Mouse (Mus musculus) heart, embryonic 13.5 days (tissue): ENCODE measurements around the gene Egr2. TPM values are rescaled to one million over a fixed set of nuclear protein-coding genes. Genes with fewer than 3 reads are reported as not detected.

Experiments
- ATAC-seq: fragments of 200-750 bp; cut with Nextera tagmentation; 2 replicates; pipeline ENCODE4 v1.8.0; 2017; ENCODE audit warnings: moderate TSS enrichment; ENCODE audit not compliant: insufficient number of reproducible peaks, low FRiP score, low TSS enrichment; ENCODE audit errors: extremely low read depth
- H3K27ac ChIP-seq: fragments of 300-500 bp; sonication (generic); replicated peaks from 2 replicates; pipeline ENCODE4 v1.5.1; 2015; ENCODE audit warnings: moderate library complexity, mild to moderate bottlenecking, inconsistent platforms
- H3K27me3 ChIP-seq: fragments of 300-500 bp; sonication (generic); replicated peaks from 2 replicates; pipeline ENCODE4 v1.6.1; 2015; ENCODE audit warnings: mild to moderate bottlenecking, inconsistent platforms
- H3K36me3 ChIP-seq: fragments of 300-500 bp; sonication (generic); 2 replicates; pipeline ENCODE4 v1.6.1; 2015; ENCODE audit warnings: mild to moderate bottlenecking, inconsistent platforms
- H3K4me1 ChIP-seq: fragments of 300-500 bp; sonication (generic); 2 replicates; pipeline ENCODE4 v1.6.1; 2015; ENCODE audit warnings: inconsistent platforms
- H3K4me2 ChIP-seq: fragments of 300-500 bp; sonication (generic); 2 replicates; pipeline ENCODE4 v1.6.1; 2015; ENCODE audit warnings: inconsistent platforms, mild to moderate bottlenecking, moderate library complexity
- H3K4me3 ChIP-seq: fragments of 300-500 bp; sonication (generic); 2 replicates; pipeline ENCODE4 v1.5.1; 2015; ENCODE audit warnings: moderate library complexity, mild to moderate bottlenecking, inconsistent platforms
- H3K9ac ChIP-seq: fragments of 300-500 bp; sonication (generic); 2 replicates; pipeline ENCODE4 v1.6.1; 2015; ENCODE audit warnings: inconsistent platforms, mild to moderate bottlenecking, moderate library complexity
- H3K9me3 ChIP-seq: fragments of 300-500 bp; sonication (generic); 2 replicates; pipeline ENCODE4 v1.6.1; 2016; ENCODE audit warnings: inconsistent platforms
- WGBS: fragments of 180-500 bp; shearing (Covaris S2); methylation state at CpG from one replicate; pipeline ENCODE4 v1.1.7; 2015; ENCODE audit warnings: mixed read lengths; 5-methylcytosine and 5-hydroxymethylcytosine counted together
- polyA plus RNA-seq: library from polyadenylated mRNA; unstranded; fragments of >200 nt; fragmentation: Nextera tagmentation; extraction: Ambion mirVana; gene quantifications from 2 replicates; pipeline ENCODE4 v1.2.1, GENCODE M21; 2015

The Egr2 gene
- polyA plus RNA-seq, 1 experiment from 2014 or later = 1.4 TPM

- Histone ChIP-seq H3K9ac (no peak overlapping the region), H3K9me3 (no peaks in the 10 kb centered on the region), H3K4me3 (no peak overlapping the region), H3K27ac (no peak overlapping the region), H3K4me1 (peaks cover 4% of the 10 kb centered on the region), H3K27me3 (peaks cover 15% of the 10 kb centered on the region), H3K4me2 (no peak overlapping the region), H3K36me3 (no peaks in the 10 kb centered on the region)
- 62% methylated on average over 8 of the region's 8 CpGs for WGBS
- no peak for ATAC-seq
These were observed 30.8 kb downstream of the Egr2 start for GRCm38 (mm10) chr10:67566104-67566503.

GRCm38 (mm10) chr10:67569539-67569938, 34.3 kb downstream of the Egr2 start:
- Histone ChIP-seq H3K9me3 (no peaks in the 10 kb centered on the region), H3K4me1 (peaks cover 15% of the 10 kb centered on the region), H3K27me3 (peaks cover 4% of the 10 kb centered on the region; the same call in 1 of the 2 replicates), H3K4me3 (no peak overlapping the region), H3K9ac (no peak overlapping the region), H3K4me2 (no peak overlapping the region), H3K36me3 (no peaks in the 10 kb centered on the region), H3K27ac (no peak overlapping the region)
- 48% methylated on average over 7 of the region's 7 CpGs for WGBS
- ATAC-seq = no peak

GRCm38 (mm10) chr10:67571443-67571842, 36.2 kb downstream of the Egr2 start:
- WGBS = 41% methylated on average over 14 of the region's 14 CpGs
- no peak overlapping the region for H3K9ac ChIP-seq
- ATAC-seq = no peak
- H3K9me3 ChIP-seq = no peaks in the 10 kb centered on the region
- H3K4me1 ChIP-seq = peaks cover 15% of the 10 kb centered on the region
- no peak overlapping the region for H3K27ac ChIP-seq
- no peak overlapping the region for H3K4me3 ChIP-seq
- H3K4me2 ChIP-seq = no peak overlapping the region; the same call in 1 of the 2 replicates
- H3K27me3 ChIP-seq = no peaks in the 10 kb centered on the region
- no peaks in the 10 kb centered on the region for H3K36me3 ChIP-seq

- Histone ChIP-seq H3K27me3 (no peaks in the 10 kb centered on the region), H3K27ac (0 out of 2 replicates have a peak overlapping the region, but pooled peaks have one; percentile 21), H3K9ac (no peak overlapping the region), H3K4me1 (peaks cover 24% of the 10 kb centered on the region), H3K36me3 (no peaks in the 10 kb centered on the region), H3K4me2 (peak overlapping the region; percentile 18; the same call in 1 of the 2 replicates), H3K9me3 (no peaks in the 10 kb centered on the region), H3K4me3 (no peak overlapping the region)
- WGBS = 35% methylated on average over 8 of the region's 8 CpGs
- ATAC-seq = no peak
These were observed 38.0 kb downstream of the Egr2 start for GRCm38 (mm10) chr10:67573310-67573709.

DNA sequence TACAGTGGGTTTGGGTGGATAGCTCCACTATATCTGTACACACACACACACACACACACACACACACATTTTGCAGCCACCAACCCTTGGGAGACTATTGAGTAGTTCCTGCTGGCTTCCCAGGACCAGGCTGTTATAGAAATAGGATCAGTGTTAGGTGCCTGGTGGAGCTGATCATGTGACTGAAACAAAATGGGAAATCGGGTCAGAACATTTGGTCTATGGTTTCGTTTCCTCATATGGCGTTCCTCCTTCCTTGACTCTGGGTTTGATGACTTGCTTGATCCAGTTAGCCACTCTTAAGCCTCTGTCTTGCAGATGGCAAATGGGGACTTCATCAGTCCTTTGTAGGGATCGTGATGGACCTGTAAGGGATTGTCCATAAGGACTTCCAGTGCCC, 44.6 kb downstream of the Egr2 start:
- H3K4me3 ChIP-seq = no peak overlapping the region
- H3K4me2 ChIP-seq = no peak overlapping the region
- no peaks in the 10 kb centered on the region for H3K9me3 ChIP-seq
- H3K9ac ChIP-seq = no peak overlapping the region
- WGBS = 82% methylated on average over 4 of the region's 4 CpGs
- no peaks in the 10 kb centered on the region for H3K36me3 ChIP-seq
- ATAC-seq = no peak
- H3K27ac ChIP-seq = no peak overlapping the region
- H3K4me1 ChIP-seq = peaks cover 22% of the 10 kb centered on the region
- H3K27me3 ChIP-seq = no peaks in the 10 kb centered on the region

DNA sequence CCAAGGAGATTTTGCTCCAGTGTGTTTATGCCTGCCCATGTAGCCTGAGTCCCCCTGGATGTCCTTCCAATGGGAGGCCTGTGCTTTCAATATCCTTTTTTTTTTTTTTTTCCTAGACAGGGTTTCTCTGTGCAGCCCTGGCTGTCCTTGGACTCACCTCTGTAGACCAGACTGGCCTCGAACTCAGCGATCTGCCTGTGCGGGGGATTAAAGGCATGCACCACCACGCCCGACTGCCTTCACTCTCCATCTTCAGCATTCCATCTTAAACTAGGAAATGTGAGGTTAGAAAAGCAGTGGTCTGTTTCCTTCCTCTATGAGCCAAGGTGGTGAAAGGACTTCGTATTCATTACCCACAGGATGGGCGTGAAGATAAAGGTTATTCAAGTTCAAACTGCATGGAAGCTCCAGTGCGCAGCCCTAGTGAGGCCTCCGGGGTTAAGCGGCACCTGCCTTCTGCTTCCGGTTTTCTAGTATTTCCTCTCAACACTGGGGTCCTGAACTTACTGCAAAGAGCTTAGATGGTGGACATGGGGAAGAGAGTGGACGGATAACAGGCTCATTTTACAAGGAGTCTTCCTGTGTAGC, 46.5 kb downstream of the Egr2 start:
- no peak overlapping the region for H3K4me2 ChIP-seq
- ATAC-seq = no peak
- peaks cover 22% of the 10 kb centered on the region for H3K4me1 ChIP-seq
- H3K27ac ChIP-seq = no peak overlapping the region
- H3K4me3 ChIP-seq = no peak overlapping the region
- no peaks in the 10 kb centered on the region for H3K27me3 ChIP-seq
- 57% methylated on average over 12 of the region's 12 CpGs for WGBS
- H3K9me3 ChIP-seq = no peaks in the 10 kb centered on the region
- no peak overlapping the region for H3K9ac ChIP-seq
- H3K36me3 ChIP-seq = no peaks in the 10 kb centered on the region

DNA sequence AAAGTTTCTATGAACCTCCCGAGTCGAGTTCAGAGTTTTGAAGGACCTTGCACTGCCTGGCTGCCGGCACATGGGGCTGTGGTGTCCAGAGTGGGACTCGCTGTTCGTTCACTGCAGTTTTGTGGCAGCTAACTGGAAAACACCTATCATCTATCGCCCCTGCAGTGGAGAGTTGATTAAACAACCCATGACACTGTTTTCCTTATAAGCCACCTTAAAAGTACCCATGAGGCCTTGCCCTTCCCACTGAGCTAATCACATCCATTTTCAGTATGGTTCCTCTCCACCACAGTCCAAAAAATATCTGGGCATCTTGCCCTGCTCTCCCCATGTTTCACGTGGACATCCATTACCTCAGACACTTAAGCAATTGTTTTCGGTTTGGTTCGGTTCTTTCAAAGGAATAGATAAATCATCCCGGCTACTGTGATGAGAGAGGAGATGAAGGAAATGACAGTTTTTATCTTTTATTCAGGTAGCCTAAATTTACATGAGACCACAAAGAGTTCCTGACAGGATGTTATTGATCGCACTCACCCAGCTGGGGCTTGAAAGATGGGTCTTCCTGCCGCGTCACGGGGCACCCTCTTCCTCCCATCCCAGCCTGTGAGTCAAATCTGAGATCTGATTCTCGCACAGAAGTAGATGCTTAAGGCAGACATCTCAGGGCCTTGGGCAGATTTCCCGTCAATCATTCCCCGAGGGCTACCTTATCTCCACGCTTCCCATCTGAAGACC, 50.8 kb downstream of the Egr2 start:
- Histone ChIP-seq H3K4me1 (0 out of 2 replicates have a peak, but pooled peaks cover 9% of the 10 kb centered on the region), H3K4me3 (no peak overlapping the region), H3K36me3 (no peaks in the 10 kb centered on the region), H3K9ac (no peak overlapping the region), H3K27ac (no peak overlapping the region), H3K27me3 (no peaks in the 10 kb centered on the region), H3K4me2 (no peak overlapping the region), H3K9me3 (no peaks in the 10 kb centered on the region)
- 73% methylated on average over 18 of the region's 18 CpGs for WGBS
- ATAC-seq = no peak

Other genes starting within 250 kb of the Egr2 start
- 42.8 and 43.2 TPM in 2 replicates for gene Ado, start 13.5 kb downstream of the Egr2 start, polyA plus RNA-seq